Mouse (Mus musculus) layer of hippocampus, postnatal 25 days (tissue): ENCODE measurements around the gene Fam111a. TPM values are rescaled to one million over a fixed set of nuclear protein-coding genes. Genes with fewer than 3 reads are reported as not detected.

ENCODE experiments used
- DNase-seq, 2 experiments: peaks; one replicate each; pipeline ENCODE4 v3.0.0; 2022; ENCODE audit warnings: mixed read lengths in 2 of 2, low spot score in 1 of 2; ENCODE audit errors: extremely low spot score in 1 of 2
- total RNA-seq, 2 experiments: library from RNA; stranded (reverse); gene quantifications; 2 replicates each; pipeline ENCODE4 v1.2.3; 2021

The Fam111a gene
- total RNA-seq, 2 experiments from 2014 or later, result 1.3 to 2.0 TPM

GRCm38 (mm10) chr19:12556293-12556692, 10.8 kb downstream of the Fam111a start:
- DNase-seq, result no peak

GRCm38 (mm10) chr19:12558219-12558618, 12.7 kb downstream of the Fam111a start:
- no peak for DNase-seq

- DNase-seq, result no peak
Observed at GRCm38 (mm10) chr19:12564197-12564596, 18.7 kb downstream of the Fam111a start.

GRCm38 (mm10) chr19:12567011-12567410, 21.5 kb downstream of the Fam111a start:
- no peak for DNase-seq

GRCm38 (mm10) chr19:12570866-12571265, 25.3 kb downstream of the Fam111a start:
- DNase-seq, result no peak

- DNase-seq, result no peak
Observed at GRCm38 (mm10) chr19:12571687-12572086, 26.1 kb downstream of the Fam111a start.

GRCm38 (mm10) chr19:12572614-12573265, 27.2 kb downstream of the Fam111a start:
- no peak for DNase-seq

GRCm38 (mm10) chr19:12573266-12574011, 27.9 kb downstream of the Fam111a start:
- DNase-seq, result peak; percentile 17 to 34

GRCm38 (mm10) chr19:12574012-12574407, 28.5 kb downstream of the Fam111a start:
- no peak for DNase-seq

GRCm38 (mm10) chr19:12575107-12575506, 29.6 kb downstream of the Fam111a start:
- no peak for DNase-seq

GRCm38 (mm10) chr19:12575514-12575913, 30.0 kb downstream of the Fam111a start:
- no peak for DNase-seq

- DNase-seq, result no peak
Observed at GRCm38 (mm10) chr19:12576639-12577038, 31.1 kb downstream of the Fam111a start.

- DNase-seq, result no peak
Observed at GRCm38 (mm10) chr19:12585310-12585709, 39.8 kb downstream of the Fam111a start.

GRCm38 (mm10) chr19:12591908-12592307, 46.4 kb downstream of the Fam111a start:
- peak; percentile 20 to 62 for DNase-seq

- no peak for DNase-seq
Observed at GRCm38 (mm10) chr19:12595135-12595529, 49.6 kb downstream of the Fam111a start.

- peak in 1 of 2 experiments; percentile 37 for DNase-seq
Observed at GRCm38 (mm10) chr19:12595530-12596289, 50.2 kb downstream of the Fam111a start.

- DNase-seq, result peak in 1 of 2 experiments; percentile 46
Observed at GRCm38 (mm10) chr19:12596290-12597072, 50.9 kb downstream of the Fam111a start.

GRCm38 (mm10) chr19:12597073-12597405, 51.5 kb downstream of the Fam111a start:
- DNase-seq, result no peak

GRCm38 (mm10) chr19:12598674-12599073, 53.1 kb downstream of the Fam111a start:
- no peak for DNase-seq

GRCm38 (mm10) chr19:12599674-12600073, 54.1 kb downstream of the Fam111a start, which contains the start of gene Gm4952:
Gm4952 (plus strand) TSS chr19:12599974.
- no peak for DNase-seq
